Mouse (Mus musculus): Measurements from ENCODE around the gene Prkaa2. TPM values are rescaled to one million over a fixed set of nuclear protein-coding genes. Genes with fewer than 3 reads are reported as not detected.
"Not testable (repeated sequence)": the region's sequence is repeated elsewhere in the genome, so short reads cannot be mapped to it uniquely, and the experiment has no call there.

Gene Prkaa2
- polyA plus RNA-seq, 1 experiment from 2014 or later, result 3.2 TPM

GRCm38 (mm10) chr4:105050041-105050440, 59.6 kb downstream of the Prkaa2 start:
- DNase-seq (ENCODE audit: low spot score), result no peak
- H3K27me3 ChIP-seq (ENCODE audit: insufficient read depth, poor library complexity, severe bottlenecking), result no peaks in the 10 kb centered on the region
- H3K4me1 ChIP-seq (replicated peaks), result 0 out of 2 replicates have a peak, but pooled peaks cover 4% of the 10 kb centered on the region
- no peak overlapping the region for H3K4me3 ChIP-seq
- no peak overlapping the region for H3K27ac ChIP-seq
- WGBS, result 80% methylated on average over 1 of the region's 1 CpGs
- no peaks in the 10 kb centered on the region for H3K9me3 ChIP-seq
- H3K36me3 ChIP-seq, result no peaks in the 10 kb centered on the region

GRCm38 (mm10) chr4:105034259-105034658, 75.4 kb downstream of the Prkaa2 start:
- no peak for DNase-seq (ENCODE audit: low spot score)
- no peaks in the 10 kb centered on the region for H3K9me3 ChIP-seq

GRCm38 (mm10) chr4:105033153-105033552, 76.5 kb downstream of the Prkaa2 start:
- H3K4me1 ChIP-seq (replicated peaks), result no peaks in the 10 kb centered on the region
- WGBS, result 49% methylated on average over 7 of the region's 7 CpGs
- no peak overlapping the region for H3K4me3 ChIP-seq
- no peaks in the 10 kb centered on the region for H3K9me3 ChIP-seq
- DNase-seq (ENCODE audit: low spot score), result no peak
- H3K36me3 ChIP-seq, result no peaks in the 10 kb centered on the region
- H3K27ac ChIP-seq, result no peak overlapping the region
- H3K27me3 ChIP-seq (ENCODE audit: insufficient read depth, poor library complexity, severe bottlenecking), result no peaks in the 10 kb centered on the region

More at GRCm38 (mm10) chr4:105034259-105034658, 75.4 kb downstream of the Prkaa2 start:
- H3K27ac ChIP-seq, result no peak overlapping the region
- no peaks in the 10 kb centered on the region for H3K4me1 ChIP-seq (replicated peaks)
- H3K27me3 ChIP-seq (ENCODE audit: insufficient read depth, poor library complexity, severe bottlenecking), result no peaks in the 10 kb centered on the region
- no peak overlapping the region for H3K4me3 ChIP-seq
- no peaks in the 10 kb centered on the region for H3K36me3 ChIP-seq

- no peak overlapping the region for H3K4me3 ChIP-seq
- DNase-seq (ENCODE audit: low spot score), result no peak
- H3K9me3 ChIP-seq, result no peaks in the 10 kb centered on the region
- H3K27me3 ChIP-seq (ENCODE audit: insufficient read depth, poor library complexity, severe bottlenecking), result no peaks in the 10 kb centered on the region
- no peaks in the 10 kb centered on the region for H3K36me3 ChIP-seq
- H3K4me1 ChIP-seq (replicated peaks), result no peaks in the 10 kb centered on the region
- H3K27ac ChIP-seq, result no peak overlapping the region
- 86% methylated on average over 8 of the region's 8 CpGs for WGBS
Observed at GRCm38 (mm10) chr4:105031104-105031503, 78.6 kb downstream of the Prkaa2 start.

- no peak for DNase-seq (ENCODE audit: low spot score)
- H3K27me3 ChIP-seq (ENCODE audit: insufficient read depth, poor library complexity, severe bottlenecking), result no peaks in the 10 kb centered on the region
- WGBS, result 78% methylated on average over 6 of the region's 6 CpGs
- no peaks in the 10 kb centered on the region for H3K9me3 ChIP-seq
- H3K36me3 ChIP-seq, result no peaks in the 10 kb centered on the region
- no peak overlapping the region for H3K4me3 ChIP-seq
- H3K27ac ChIP-seq, result no peak overlapping the region
- H3K4me1 ChIP-seq (replicated peaks), result no peaks in the 10 kb centered on the region
Observed at GRCm38 (mm10) chr4:105027278-105027677, 82.4 kb downstream of the Prkaa2 start.

- no peak for DNase-seq (ENCODE audit: low spot score)
- H3K9me3 ChIP-seq, result no peaks in the 10 kb centered on the region
- no peak overlapping the region for H3K27ac ChIP-seq
- no peak overlapping the region for H3K4me3 ChIP-seq
- no peaks in the 10 kb centered on the region for H3K4me1 ChIP-seq (replicated peaks)
- no peaks in the 10 kb centered on the region for H3K27me3 ChIP-seq (ENCODE audit: insufficient read depth, poor library complexity, severe bottlenecking)
- 86% methylated on average over 4 of the region's 4 CpGs for WGBS
- no peaks in the 10 kb centered on the region for H3K36me3 ChIP-seq
Observed at GRCm38 (mm10) chr4:105016006-105016613, 93.6 kb downstream of the Prkaa2 start.

- 85% methylated on average over 6 of the region's 6 CpGs for WGBS
- Histone ChIP-seq H3K4me1 (replicated peaks) (no peaks in the 10 kb centered on the region), H3K27ac (no peak overlapping the region), H3K27me3 (ENCODE audit: insufficient read depth, poor library complexity, severe bottlenecking) (no peaks in the 10 kb centered on the region), H3K36me3 (no peaks in the 10 kb centered on the region), H3K9me3 (no peaks in the 10 kb centered on the region), H3K4me3 (no peak overlapping the region)
- no peak for DNase-seq (ENCODE audit: low spot score)
Observed at GRCm38 (mm10) chr4:105015496-105015895, 94.2 kb downstream of the Prkaa2 start.

GRCm38 (mm10) chr4:105013718-105014117, 96.0 kb downstream of the Prkaa2 start:
- no peak for DNase-seq (ENCODE audit: low spot score)
- no peaks in the 10 kb centered on the region for H3K36me3 ChIP-seq
- H3K27me3 ChIP-seq (ENCODE audit: insufficient read depth, poor library complexity, severe bottlenecking), result no peaks in the 10 kb centered on the region
- 93% methylated on average over 7 of the region's 7 CpGs for WGBS
- no peaks in the 10 kb centered on the region for H3K9me3 ChIP-seq
- H3K4me1 ChIP-seq (replicated peaks), result no peaks in the 10 kb centered on the region
- H3K4me3 ChIP-seq, result no peak overlapping the region
- no peak overlapping the region for H3K27ac ChIP-seq

GRCm38 (mm10) chr4:105007360-105008018, 102.2 kb downstream of the Prkaa2 start:
- no peak for DNase-seq (ENCODE audit: low spot score)
- Histone ChIP-seq H3K36me3 (no peaks in the 10 kb centered on the region), H3K9me3 (no peaks in the 10 kb centered on the region), H3K4me3 (no peak overlapping the region), H3K27me3 (ENCODE audit: insufficient read depth, poor library complexity, severe bottlenecking) (no peaks in the 10 kb centered on the region), H3K27ac (no peak overlapping the region), H3K4me1 (replicated peaks) (no peaks in the 10 kb centered on the region)
- WGBS, result 89% methylated on average over 4 of the region's 4 CpGs

- H3K36me3 ChIP-seq; H3K9me3 ChIP-seq; DNase-seq (ENCODE audit: low spot score); H3K27ac ChIP-seq; H3K4me3 ChIP-seq; H3K4me1 ChIP-seq (replicated peaks); H3K27me3 ChIP-seq (ENCODE audit: insufficient read depth, poor library complexity, severe bottlenecking): not testable (repeated sequence)
- WGBS, result 87% methylated on average over 12 of the region's 12 CpGs
Observed at GRCm38 (mm10) chr4:105004649-105005048, 105.0 kb downstream of the Prkaa2 start.

GRCm38 (mm10) chr4:105004135-105004534, 105.6 kb downstream of the Prkaa2 start:
- DNase-seq (ENCODE audit: low spot score), result no peak
- H3K4me1 ChIP-seq (replicated peaks), result no peaks in the 10 kb centered on the region
- H3K27ac ChIP-seq, result no peak overlapping the region
- no peaks in the 10 kb centered on the region for H3K27me3 ChIP-seq (ENCODE audit: insufficient read depth, poor library complexity, severe bottlenecking)
- H3K36me3 ChIP-seq, result no peaks in the 10 kb centered on the region
- 87% methylated on average over 8 of the region's 8 CpGs for WGBS
- no peaks in the 10 kb centered on the region for H3K9me3 ChIP-seq
- no peak overlapping the region for H3K4me3 ChIP-seq

GRCm38 (mm10) chr4:105001736-105002135, 108.0 kb downstream of the Prkaa2 start:
- DNase-seq (ENCODE audit: low spot score), result no peak
- no peaks in the 10 kb centered on the region for H3K27me3 ChIP-seq (ENCODE audit: insufficient read depth, poor library complexity, severe bottlenecking)
- no peak overlapping the region for H3K27ac ChIP-seq
- no peaks in the 10 kb centered on the region for H3K4me1 ChIP-seq (replicated peaks)
- no peak overlapping the region for H3K4me3 ChIP-seq
- 54% methylated on average over 1 of the region's 1 CpGs for WGBS
- no peaks in the 10 kb centered on the region for H3K9me3 ChIP-seq
- H3K36me3 ChIP-seq, result no peaks in the 10 kb centered on the region

GRCm38 (mm10) chr4:104999702-105000101, 110.0 kb downstream of the Prkaa2 start:
- WGBS, result 77% methylated on average over 5 of the region's 5 CpGs
- Histone ChIP-seq H3K36me3 (no peaks in the 10 kb centered on the region), H3K9me3 (no peaks in the 10 kb centered on the region), H3K4me3 (no peak overlapping the region), H3K27me3 (ENCODE audit: insufficient read depth, poor library complexity, severe bottlenecking) (no peaks in the 10 kb centered on the region), H3K27ac (no peak overlapping the region), H3K4me1 (replicated peaks) (no peaks in the 10 kb centered on the region)
- DNase-seq (ENCODE audit: low spot score), result no peak
